Mouse (Mus musculus): ENCODE measurements around the gene Olfr455. TPM values are rescaled to one million over a fixed set of nuclear protein-coding genes. Genes with fewer than 3 reads are reported as not detected.

Olfr455 gene
- polyA plus RNA-seq, 1 experiment from 2014 or later = not detected

DNA sequence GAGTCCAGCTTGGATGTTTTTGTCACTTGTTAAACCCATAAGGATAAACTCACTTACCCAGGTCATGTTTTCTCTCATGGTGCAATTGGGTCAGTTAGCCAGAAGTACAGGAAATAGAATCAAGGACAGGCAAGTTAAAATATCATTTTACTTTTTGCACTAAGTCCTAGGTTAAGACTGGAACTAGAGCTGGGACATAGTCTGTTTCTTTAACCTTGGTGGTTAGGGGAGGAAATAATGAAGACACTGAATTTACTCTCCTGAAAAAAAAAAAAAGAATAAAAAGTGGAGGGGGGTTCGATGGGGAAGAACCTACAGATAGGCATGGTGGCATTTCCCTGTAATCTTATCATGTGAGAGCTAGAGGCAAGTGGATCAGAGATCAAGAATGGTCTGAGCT lies 60.3 kb downstream of the Olfr455 start, which contains the start of gene Olfr456:
Gene Olfr456 (minus strand): TSS at position 101 of the 400 bp plus-strand sequence.
- Histone ChIP-seq H3K4me1 (no peaks in the 10 kb centered on the region), H3K4me2 (replicated peaks) (no peak within 1 kb of the TSS), H3K9ac (no peak within 1 kb of the TSS), H3K9me3 (replicated peaks) (no peaks in the 10 kb centered on the region), H3K27ac (replicated peaks) (no peak within 1 kb of the TSS), H3K36me3 (no peaks in the 10 kb centered on the region), H3K4me3 (replicated peaks) (no peak within 1 kb of the TSS), H3K27me3 (no peaks in the 10 kb centered on the region)
- ATAC-seq (ENCODE audit: insufficient number of reproducible peaks, low FRiP score, low TSS enrichment, low read depth) = no peak
- 78% methylated on average over 1 of the region's 1 CpGs for WGBS

Other genes with a start within 250 kb of the Olfr455 start
- gene Fam131b, start 222.9 kb downstream of the Olfr455 start, polyA plus RNA-seq (2015; fragmentation: Nextera tagmentation; extraction: Ambion mirVana) = 0.23 and 0.24 TPM in 2 replicates
- gene Zyx, start 198.0 kb downstream of the Olfr455 start, polyA plus RNA-seq (2015; fragmentation: Nextera tagmentation; extraction: Ambion mirVana) = 127 and 131 TPM in 2 replicates
- 19.5 and 21.6 TPM in 2 replicates for gene Epha1, start 174.3 kb downstream of the Olfr455 start, polyA plus RNA-seq (2015; fragmentation: Nextera tagmentation; extraction: Ambion mirVana)
- not detected in 2 replicates for gene Tas2r143, start 147.3 kb downstream of the Olfr455 start, polyA plus RNA-seq (2015; fragmentation: Nextera tagmentation; extraction: Ambion mirVana)
- not detected in 2 replicates for gene Tas2r135, start 142.2 kb downstream of the Olfr455 start, polyA plus RNA-seq (2015; fragmentation: Nextera tagmentation; extraction: Ambion mirVana)
- gene Tas2r126, start 113.1 kb downstream of the Olfr455 start, polyA plus RNA-seq (2015; fragmentation: Nextera tagmentation; extraction: Ambion mirVana) = not detected in 2 replicates
- not detected in 2 replicates for gene Olfr458, start 82.4 kb downstream of the Olfr455 start, polyA plus RNA-seq (2015; fragmentation: Nextera tagmentation; extraction: Ambion mirVana)
- 0.08 TPM in 1 of 2 replicates, not detected in the other for gene Olfr457, start 71.3 kb downstream of the Olfr455 start, polyA plus RNA-seq (2015; fragmentation: Nextera tagmentation; extraction: Ambion mirVana)
- gene Olfr456, start 60.4 kb downstream of the Olfr455 start, polyA plus RNA-seq (2015; fragmentation: Nextera tagmentation; extraction: Ambion mirVana) = 0.39 TPM in 1 of 2 replicates, not detected in the other
- 0.05 TPM in 1 of 2 replicates, not detected in the other for gene Tcaf3, start 50.1 kb upstream of the Olfr455 start, polyA plus RNA-seq (2015; fragmentation: Nextera tagmentation; extraction: Ambion mirVana)
- gene Tcaf2, start 97.7 kb upstream of the Olfr455 start, polyA plus RNA-seq (2015; fragmentation: Nextera tagmentation; extraction: Ambion mirVana) = 6.3 and 6.4 TPM in 2 replicates
- 65.8 and 71.6 TPM in 2 replicates for gene Tcaf1, start 162.5 kb upstream of the Olfr455 start, polyA plus RNA-seq (2015; fragmentation: Nextera tagmentation; extraction: Ambion mirVana)
- 0.09 TPM in 1 of 2 replicates, not detected in the other for gene Olfr453, start 191.8 kb upstream of the Olfr455 start, polyA plus RNA-seq (2015; fragmentation: Nextera tagmentation; extraction: Ambion mirVana)
- gene Olfr38, start 208.8 kb upstream of the Olfr455 start, polyA plus RNA-seq (2015; fragmentation: Nextera tagmentation; extraction: Ambion mirVana) = not detected in 2 replicates
- gene Olfr452, start 237.5 kb upstream of the Olfr455 start, polyA plus RNA-seq (2015; fragmentation: Nextera tagmentation; extraction: Ambion mirVana) = 0.05 TPM in 1 of 2 replicates, not detected in the other